Mouse (Mus musculus): ENCODE results near the gene Pear1.

Gene Pear1

GRCm38 (mm10) chr3:87809322-87809962 lies 14.7 kb downstream of the Pear1 start:
- no peak for DNase-seq (ENCODE audit: low read depth, low spot score)

GRCm38 (mm10) chr3:87804038-87804677 lies 19.9 kb downstream of the Pear1 start:
- no peak for DNase-seq (ENCODE audit: low read depth, low spot score)

DNA sequence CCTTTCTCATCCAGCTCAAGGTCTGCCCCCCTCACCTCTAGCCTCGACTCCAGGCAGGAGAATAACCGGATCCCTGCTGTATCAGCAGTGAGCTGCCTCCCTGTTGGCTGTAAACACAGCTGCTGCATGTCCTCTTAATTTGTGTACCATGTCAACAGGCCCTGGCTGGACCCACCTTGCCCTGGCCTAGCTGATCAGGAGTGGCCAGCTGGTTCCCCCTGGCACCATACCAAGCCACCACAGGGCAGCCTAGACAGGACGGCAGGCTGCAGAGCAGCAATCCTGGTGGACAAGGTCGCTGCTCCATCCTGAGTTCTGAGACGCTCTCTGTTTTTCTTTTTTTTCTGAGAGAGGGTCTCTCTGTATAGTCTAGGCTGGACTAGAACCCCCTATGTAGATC lies 22.4 kb downstream of the Pear1 start:
- peak; percentile 37 for DNase-seq (ENCODE audit: low read depth, low spot score)

DNA sequence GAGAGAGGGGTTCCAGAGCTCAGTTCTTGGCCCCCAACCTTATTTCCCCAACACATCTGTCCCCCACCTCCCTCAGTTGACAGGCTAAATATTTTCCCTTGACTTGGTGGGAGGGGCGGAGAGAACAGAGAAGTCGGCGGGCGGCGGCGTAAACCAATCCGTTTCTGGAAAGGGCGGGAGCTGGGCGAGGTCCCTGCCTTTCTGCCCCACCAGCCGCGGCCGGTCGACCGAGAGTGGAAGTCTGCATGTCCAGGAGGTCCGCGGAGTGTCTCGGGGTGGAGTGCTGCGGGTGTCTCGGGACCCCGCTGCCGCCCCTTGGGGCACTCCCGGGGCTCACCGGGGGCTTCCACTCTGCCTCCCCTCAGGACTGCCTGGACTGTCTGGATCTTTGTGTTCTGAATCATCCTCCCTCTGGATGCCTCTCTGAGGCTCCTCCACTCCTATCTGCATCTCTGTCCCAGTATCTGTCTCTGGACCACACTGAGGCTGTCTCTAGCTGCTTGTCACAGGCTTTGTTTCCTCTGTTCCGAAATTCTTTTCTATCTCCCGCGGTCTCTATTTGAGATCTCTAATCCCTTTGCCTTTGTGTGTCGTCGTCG lies 27.3 kb downstream of the Pear1 start, which contains the start of gene Insrr:
Gene Insrr (plus strand): TSS at position 216 of the 599 bp plus-strand sequence.
- no peak for DNase-seq (ENCODE audit: low read depth, low spot score)

- DNase-seq (ENCODE audit: low read depth, low spot score): peak; percentile 54
Measured at GRCm38 (mm10) chr3:87795336-87796277, 28.5 kb downstream of the Pear1 start.

DNA sequence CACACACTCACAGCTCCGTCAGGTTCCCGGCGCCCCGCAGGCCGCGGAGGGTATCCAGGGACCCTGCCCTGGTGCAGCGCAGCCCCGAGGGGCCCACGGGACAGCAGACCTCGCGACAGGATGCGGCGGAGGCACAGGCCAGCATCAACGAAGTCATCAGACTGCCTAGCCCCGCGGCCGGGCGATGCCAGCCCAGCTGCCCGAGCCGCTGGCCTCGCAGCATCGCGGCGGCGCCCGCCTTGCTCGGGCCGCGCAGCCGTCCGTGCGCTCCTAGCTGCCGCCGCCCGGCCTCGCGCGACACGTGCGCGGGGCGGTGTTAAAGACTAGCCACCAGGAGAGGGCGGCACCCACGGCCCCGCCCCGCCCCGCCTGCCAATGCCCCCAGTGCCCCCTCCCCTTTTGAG lies 29.2 kb downstream of the Pear1 start, which contains the start of gene Ntrk1:
Gene Ntrk1 (minus strand): TSS at position 241 of the 404 bp plus-strand sequence.
- no peak for DNase-seq (ENCODE audit: low read depth, low spot score)

- DNase-seq (ENCODE audit: low read depth, low spot score): no peak
Measured at GRCm38 (mm10) chr3:87789768-87790167, 34.3 kb downstream of the Pear1 start.

GRCm38 (mm10) chr3:87789248-87789647 lies 34.9 kb downstream of the Pear1 start:
- DNase-seq (ENCODE audit: low read depth, low spot score): no peak

DNA sequence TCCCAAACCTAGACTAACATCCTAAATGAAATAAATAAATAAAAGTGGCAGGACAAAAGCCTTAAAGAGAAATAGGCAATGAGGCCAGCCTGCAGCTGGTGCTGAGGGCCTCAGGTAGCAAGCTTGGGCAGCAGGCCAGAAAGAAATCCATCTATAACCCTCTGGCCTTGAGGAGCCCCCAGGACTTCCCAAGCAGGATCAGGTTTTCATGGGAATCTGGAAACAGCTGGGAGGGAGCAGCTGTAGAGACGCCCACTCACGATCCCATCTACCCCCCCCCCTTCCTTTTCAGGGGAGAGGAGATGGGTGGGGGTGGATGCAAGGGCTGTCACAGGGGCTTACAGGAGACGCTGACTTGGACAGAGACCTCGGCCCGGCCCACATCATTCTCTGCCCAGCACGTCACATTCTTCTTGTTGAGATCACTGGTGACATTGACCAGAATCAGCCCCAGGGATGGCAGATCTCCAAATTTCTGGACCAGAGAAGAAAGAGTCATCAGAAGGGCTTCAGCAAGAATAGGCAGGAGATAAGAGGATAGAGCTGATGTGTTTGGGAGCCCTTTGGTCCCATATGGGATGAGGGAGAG lies 38.4 kb downstream of the Pear1 start:
- DNase-seq (ENCODE audit: low read depth, low spot score): no peak

DNA sequence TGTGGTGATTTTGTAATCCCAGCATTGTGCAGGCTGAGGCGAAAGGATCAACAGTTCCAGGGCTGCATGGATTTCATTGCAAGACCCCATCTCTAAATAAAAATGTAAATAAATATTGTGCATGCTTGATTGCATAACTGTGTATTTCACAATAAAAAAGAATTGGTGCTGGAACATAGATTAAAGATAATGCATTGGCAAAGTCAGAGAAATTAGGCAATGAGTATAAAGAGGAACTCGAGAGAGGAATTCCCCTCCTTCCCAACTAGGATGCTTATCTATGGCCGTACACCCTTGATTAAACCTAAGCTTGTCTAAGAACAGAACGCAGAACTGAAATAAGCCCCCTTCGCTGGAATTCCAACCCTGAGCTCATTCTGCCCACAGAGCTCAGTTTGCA lies 39.0 kb downstream of the Pear1 start:
- DNase-seq (ENCODE audit: low read depth, low spot score): no peak

DNA sequence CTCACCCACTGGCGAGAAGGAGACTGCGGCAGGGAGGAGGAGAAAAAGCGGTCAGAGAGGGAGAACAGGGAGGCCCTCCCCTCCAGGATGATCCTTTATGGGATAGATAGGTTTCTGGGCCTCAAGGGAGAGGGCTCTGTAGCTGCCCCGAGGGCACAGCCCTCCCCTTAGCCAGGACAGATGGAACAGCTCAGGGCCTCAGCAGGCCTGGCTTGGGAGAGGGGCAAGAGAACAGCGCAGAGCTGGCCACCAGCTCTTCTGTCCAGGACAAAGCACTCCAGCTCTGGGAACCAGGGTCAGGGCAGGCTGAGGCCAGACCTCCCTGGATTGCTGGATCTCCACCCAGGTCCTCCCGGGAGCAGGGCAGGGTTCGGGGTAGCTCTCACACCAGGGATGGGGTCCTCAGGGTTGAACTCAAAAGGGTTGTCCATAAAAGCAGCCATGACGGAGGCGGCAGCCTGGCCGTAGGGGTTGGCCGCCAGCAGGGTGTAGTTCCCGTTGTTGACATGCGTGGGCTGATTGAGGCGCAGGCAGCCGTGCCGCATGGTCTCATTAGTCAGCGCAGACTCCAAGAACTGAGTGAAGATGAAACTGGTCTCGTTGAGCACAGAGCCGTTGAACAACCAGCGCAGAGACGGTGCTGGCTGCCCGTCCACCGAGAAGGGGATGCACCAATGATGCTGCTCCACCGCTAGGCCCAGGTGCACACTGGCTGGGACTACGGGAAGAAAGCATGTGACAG lies 40.7 kb downstream of the Pear1 start:
- no peak for DNase-seq (ENCODE audit: low read depth, low spot score)

- DNase-seq (ENCODE audit: low read depth, low spot score): no peak
Measured at GRCm38 (mm10) chr3:87779086-87779485, 45.0 kb downstream of the Pear1 start.

GRCm38 (mm10) chr3:87778283-87778682 lies 45.8 kb downstream of the Pear1 start:
- peak; percentile 21 for DNase-seq (ENCODE audit: low read depth, low spot score)

DNA sequence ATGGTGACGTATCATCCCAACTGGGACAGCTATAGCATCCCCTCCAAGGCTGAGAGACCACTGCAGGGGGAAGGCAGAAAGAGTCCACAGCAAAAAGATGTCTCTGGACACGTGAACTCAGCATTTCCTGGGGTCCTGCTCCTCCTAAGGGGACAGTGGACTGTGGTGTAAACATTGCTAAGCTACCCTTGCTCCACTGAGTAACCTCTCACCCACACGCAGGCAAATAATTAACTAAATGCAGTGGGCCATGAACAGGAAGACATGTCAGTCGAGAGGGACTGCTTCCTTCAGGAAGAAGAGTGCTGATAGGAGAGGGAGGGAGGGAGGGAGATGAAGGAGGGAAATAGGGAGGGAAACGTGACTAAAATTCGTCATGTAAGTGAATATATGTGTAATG lies 53.0 kb downstream of the Pear1 start:
- no peak for DNase-seq (ENCODE audit: low read depth, low spot score)

DNA sequence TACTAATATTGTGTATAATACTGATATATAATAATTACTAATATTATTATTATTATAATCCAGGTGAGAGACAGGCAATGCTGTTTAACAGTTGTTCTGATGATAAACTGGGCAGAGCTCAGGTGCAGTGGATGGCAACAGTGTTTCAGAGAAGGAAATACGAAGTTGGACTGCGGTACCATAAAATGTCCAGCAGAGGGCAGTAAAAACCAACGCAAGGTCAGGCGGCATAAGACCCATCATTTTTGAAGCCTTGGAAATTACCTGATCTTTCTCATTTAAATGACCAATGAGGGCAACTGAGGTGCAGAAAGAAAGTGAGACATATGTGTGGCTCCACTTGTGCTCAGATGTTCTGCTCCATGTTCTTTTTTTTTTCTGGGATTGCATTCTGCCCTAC lies 53.8 kb downstream of the Pear1 start:
- DNase-seq (ENCODE audit: low read depth, low spot score): peak; percentile 65

DNA sequence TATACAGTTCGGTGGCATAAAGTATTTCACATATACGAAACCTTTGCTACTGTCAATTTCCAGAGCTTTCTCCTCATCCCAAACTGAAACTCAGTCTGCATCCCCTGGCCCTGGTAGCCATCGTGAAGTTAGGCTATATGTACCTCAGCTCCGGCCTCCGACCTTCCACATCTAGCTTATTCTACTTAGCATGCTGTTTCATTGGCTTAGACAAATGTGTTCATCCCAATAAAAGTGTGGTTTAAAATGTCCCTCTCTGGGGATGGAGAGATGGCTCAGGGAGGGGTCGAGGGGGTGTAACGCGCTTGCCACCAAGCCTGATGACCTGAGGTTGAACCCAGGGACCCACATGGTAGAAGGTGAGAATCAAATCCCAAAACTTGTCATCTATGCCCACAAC lies 54.6 kb downstream of the Pear1 start:
- no peak for DNase-seq (ENCODE audit: low read depth, low spot score)

- peak; percentile 13 for DNase-seq (ENCODE audit: low read depth, low spot score)
Measured at GRCm38 (mm10) chr3:87768844-87769243, 55.3 kb downstream of the Pear1 start.

DNA sequence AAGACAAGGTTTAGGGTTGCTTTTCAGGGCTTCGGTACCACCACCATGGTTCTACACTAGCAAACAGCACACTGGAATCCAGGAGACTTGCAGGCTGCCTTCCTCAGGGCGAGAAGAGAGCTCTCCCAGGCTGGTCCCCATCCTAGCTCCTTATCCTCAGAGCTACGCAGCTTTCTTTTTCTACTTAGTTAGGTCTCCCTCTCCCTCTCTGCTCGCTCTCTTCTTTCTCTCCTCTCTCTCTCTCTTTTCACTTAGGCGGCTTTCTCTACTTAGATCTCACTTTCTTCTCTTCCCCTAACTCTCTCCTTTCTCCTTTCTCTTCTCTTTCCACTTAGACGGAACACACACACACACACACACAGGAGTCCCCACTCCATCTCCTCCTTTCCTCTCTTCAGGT lies 55.7 kb downstream of the Pear1 start:
- no peak for DNase-seq (ENCODE audit: low read depth, low spot score)

- no peak for DNase-seq (ENCODE audit: low read depth, low spot score)
Measured at GRCm38 (mm10) chr3:87767764-87768163, 56.3 kb downstream of the Pear1 start.

GRCm38 (mm10) chr3:87766284-87766667 lies 57.8 kb downstream of the Pear1 start:
- no peak for DNase-seq (ENCODE audit: low read depth, low spot score)
